Mouse (Mus musculus) erythroblast, embryonic 14.5 days (primary cell): Measurements from ENCODE around the gene Slc25a17. TPM values are rescaled to one million over a fixed set of nuclear protein-coding genes. Genes with fewer than 3 reads are reported as not detected.
A peak's percentile ranks its signal among the peaks of the same experiment; 100 is the strongest.

Experiments
- H3K27me3 ChIP-seq: 2 replicates; pipeline ENCODE4 v1.6.1; 2012; ENCODE audit warnings: inconsistent platforms; ENCODE audit not compliant: control insufficient read depth
- H3K36me3 ChIP-seq: 2 replicates; pipeline ENCODE4 v1.6.1; 2012; ENCODE audit warnings: mild to moderate bottlenecking, inconsistent platforms; ENCODE audit not compliant: control insufficient read depth
- H3K4me1 ChIP-seq: 2 replicates; pipeline ENCODE4 v1.6.1; 2012; ENCODE audit warnings: inconsistent platforms; ENCODE audit not compliant: control insufficient read depth
- H3K4me3 ChIP-seq: replicated peaks from 2 replicates; pipeline ENCODE3; 2012; ENCODE audit warnings: moderate library complexity, mild to moderate bottlenecking, inconsistent platforms
- H3K9me3 ChIP-seq: 2 replicates; pipeline ENCODE4 v1.6.1; 2012; ENCODE audit warnings: low read length, inconsistent platforms, mixed read lengths; ENCODE audit not compliant: control insufficient read depth
- GATA1 ChIP-seq: IDR thresholded peaks from 2 replicates; pipeline ENCODE4 v1.6.1; 2012; ENCODE audit warnings: low read length, inconsistent platforms, mixed read lengths
- TAL1 ChIP-seq: IDR thresholded peaks from 3 replicates; pipeline ENCODE4 v1.6.1; 2012; ENCODE audit warnings: low read length, inconsistent platforms, mixed read lengths
- polyA plus RNA-seq: library from polyadenylated mRNA; stranded (reverse); fragments of >175 nt; gene quantifications from 2 replicates; pipeline ENCODE4 v1.2.3, GENCODE M21; 2012

Gene Slc25a17
- polyA plus RNA-seq, 1 experiment: 0.54 TPM

DNA sequence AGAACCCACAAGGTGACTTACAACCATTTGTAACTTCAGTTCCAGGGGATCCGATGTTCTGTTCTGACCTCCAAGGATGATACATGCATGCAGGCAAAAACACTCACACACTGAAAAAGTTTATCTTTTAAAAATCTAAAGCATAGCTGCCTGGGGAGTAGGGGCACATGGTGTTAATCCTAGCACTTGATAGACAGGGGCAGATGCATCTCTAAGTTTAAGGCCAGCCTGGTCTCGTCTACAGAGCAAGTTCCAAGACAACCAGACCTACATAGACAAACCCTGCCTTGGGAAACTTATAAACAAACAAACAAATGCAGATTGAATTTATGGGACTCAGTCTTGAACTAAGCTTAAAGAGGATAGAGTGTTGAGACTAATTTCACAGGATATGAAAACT is 18.2 kb upstream of the Slc25a17 start:
- TF ChIP-seq GATA1 (no peak), TAL1 (no peak)
- H3K4me3 ChIP-seq: no peak overlapping the region
- peaks cover 51% of the 10 kb centered on the region for H3K36me3 ChIP-seq
- H3K27me3 ChIP-seq: no peaks in the 10 kb centered on the region
- H3K4me1 ChIP-seq: no peaks in the 10 kb centered on the region
- H3K9me3 ChIP-seq: no peaks in the 10 kb centered on the region

DNA sequence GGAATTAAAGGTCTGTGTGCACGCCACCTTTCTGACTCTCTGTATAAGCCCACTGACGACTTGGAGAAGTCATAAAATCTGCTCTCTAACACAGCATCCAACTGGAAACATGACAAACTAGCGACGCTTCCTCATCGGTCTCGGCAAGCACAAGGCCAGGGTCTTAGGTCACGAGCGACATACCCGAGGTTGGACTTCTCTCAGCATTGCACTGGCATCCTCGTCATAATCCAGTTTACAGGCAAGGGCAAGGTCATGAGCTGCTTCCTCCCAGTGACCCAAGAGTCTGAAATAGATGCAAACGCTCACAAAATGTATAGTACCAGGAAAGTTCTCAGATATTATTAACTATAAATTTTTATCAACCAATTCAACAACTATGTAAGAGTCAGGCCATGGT is 14.0 kb upstream of the Slc25a17 start:
- H3K4me1 ChIP-seq: no peaks in the 10 kb centered on the region
- H3K4me3 ChIP-seq: no peak overlapping the region
- H3K27me3 ChIP-seq: no peaks in the 10 kb centered on the region
- peaks cover 55% of the 10 kb centered on the region for H3K36me3 ChIP-seq
- no peaks in the 10 kb centered on the region for H3K9me3 ChIP-seq
- TF ChIP-seq GATA1 (no peak), TAL1 (no peak)

DNA sequence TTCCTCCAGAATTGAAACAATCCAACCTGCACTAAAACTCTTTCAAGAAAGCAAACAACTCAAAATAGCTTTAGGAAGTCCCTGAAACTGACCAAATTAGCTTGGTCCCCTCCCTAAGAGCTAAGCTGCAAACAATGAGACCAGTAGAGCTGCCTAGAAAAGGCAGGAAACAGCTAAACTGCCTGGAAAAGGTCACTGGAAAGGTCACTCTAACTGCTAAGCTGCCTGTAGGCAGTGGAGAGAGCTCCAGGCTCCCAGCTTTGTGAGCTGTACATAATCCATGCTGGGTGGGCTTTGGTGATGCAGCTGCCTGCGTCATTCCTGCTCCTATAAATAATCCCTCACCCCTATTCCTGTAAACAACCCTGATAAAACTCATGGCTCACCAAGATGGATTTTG is 9.7 kb upstream of the Slc25a17 start:
- H3K9me3 ChIP-seq: no peaks in the 10 kb centered on the region
- H3K36me3 ChIP-seq: peaks cover 69% of the 10 kb centered on the region
- no peaks in the 10 kb centered on the region for H3K27me3 ChIP-seq
- no peaks in the 10 kb centered on the region; the same call in 1 of the 2 replicates for H3K4me1 ChIP-seq
- no peak overlapping the region for H3K4me3 ChIP-seq
- TF ChIP-seq TAL1: no peak
- no peak for TF ChIP-seq GATA1

DNA sequence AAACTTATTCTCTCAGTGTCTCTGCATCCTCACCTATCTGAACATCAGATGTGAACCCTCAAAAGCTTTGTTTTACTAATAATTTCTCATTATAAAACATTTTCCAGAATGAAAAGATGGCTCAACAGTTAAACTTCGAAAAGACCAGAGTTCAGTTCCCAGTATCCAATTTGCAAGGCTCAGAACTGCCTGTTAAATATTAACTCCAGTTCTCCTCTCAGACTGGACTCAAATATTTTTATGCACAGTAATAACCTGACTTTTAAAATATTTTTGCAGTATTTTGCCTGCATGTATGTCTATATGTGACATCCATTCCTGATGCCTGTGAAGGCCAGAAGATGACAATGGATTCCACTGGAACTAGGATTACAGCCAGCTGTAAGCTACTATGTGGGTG is 8.0 kb upstream of the Slc25a17 start:
- Histone ChIP-seq H3K9me3 (no peaks in the 10 kb centered on the region), H3K4me3 (no peak overlapping the region), H3K27me3 (no peaks in the 10 kb centered on the region), H3K36me3 (peaks cover 70% of the 10 kb centered on the region), H3K4me1 (no peaks in the 10 kb centered on the region; the same call in 1 of the 2 replicates)
- TF ChIP-seq GATA1 (no peak), TAL1 (no peak)

DNA sequence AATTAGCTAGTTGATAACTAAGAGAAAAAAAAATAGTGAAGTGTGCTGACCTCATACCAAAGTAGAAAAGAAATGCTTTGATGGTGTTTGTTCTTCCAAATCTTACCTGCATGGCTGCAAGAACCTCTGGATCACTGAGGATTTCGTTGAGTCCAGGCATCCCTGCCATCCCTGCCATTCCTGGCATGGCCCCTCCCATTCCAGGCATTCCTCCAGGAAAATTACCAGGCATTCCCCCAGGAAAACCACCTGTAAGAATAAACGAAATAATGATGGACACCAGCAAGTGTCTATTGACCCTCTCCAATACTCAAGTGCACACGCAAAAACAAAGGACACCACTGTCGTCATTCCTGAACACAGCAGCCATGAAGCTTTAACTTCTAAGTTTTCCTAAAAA is 5.6 kb upstream of the Slc25a17 start:
- Histone ChIP-seq H3K27me3 (no peaks in the 10 kb centered on the region), H3K36me3 (peaks cover 58% of the 10 kb centered on the region), H3K4me1 (peaks cover 13% of the 10 kb centered on the region), H3K9me3 (no peaks in the 10 kb centered on the region), H3K4me3 (no peak overlapping the region)
- TF ChIP-seq TAL1 (no peak), GATA1 (no peak)

DNA sequence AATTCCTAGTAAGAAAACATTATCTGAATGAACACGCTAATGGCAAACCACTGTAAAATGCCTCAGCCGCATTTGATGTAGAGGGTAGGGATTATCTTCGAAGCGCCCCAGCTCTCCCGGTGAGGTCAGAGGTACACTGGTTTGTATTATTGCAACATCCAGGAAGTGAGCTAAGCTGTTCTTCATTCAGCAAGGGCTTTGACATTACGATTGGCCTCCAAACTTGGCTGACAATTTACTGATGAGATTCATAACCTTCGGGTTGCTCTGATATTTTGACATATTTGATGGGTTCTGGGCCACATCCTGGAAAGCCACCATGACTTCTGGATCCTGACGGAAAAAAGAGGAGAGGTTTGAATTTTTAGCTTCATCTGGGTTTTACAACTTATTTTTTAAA is 4.6 kb upstream of the Slc25a17 start:
- no peaks in the 10 kb centered on the region for H3K27me3 ChIP-seq
- no peaks in the 10 kb centered on the region for H3K9me3 ChIP-seq
- no peak overlapping the region for H3K4me3 ChIP-seq
- peaks cover 23% of the 10 kb centered on the region for H3K4me1 ChIP-seq
- TF ChIP-seq GATA1 (no peak), TAL1 (no peak)
- peaks cover 50% of the 10 kb centered on the region for H3K36me3 ChIP-seq

DNA sequence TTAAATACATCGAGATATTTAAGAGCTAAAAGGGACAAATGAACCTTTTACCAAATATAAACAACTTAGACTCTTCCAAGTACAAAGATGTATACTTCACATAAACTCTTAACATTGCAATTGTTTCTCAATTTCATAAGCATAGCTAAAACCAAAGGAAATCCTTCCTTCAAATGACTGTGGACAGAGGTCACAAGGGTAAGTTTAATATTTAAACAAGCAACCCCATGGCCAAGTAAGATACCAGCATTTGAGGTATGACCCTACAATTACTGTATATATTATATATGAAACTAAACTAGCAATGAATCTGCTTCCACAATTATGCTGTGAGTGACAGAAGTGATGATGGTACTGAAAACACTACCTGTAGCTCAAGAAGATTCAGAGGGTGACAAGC is 3.7 kb upstream of the Slc25a17 start:
- Histone ChIP-seq H3K9me3 (no peaks in the 10 kb centered on the region), H3K36me3 (peaks cover 43% of the 10 kb centered on the region), H3K4me3 (no peak overlapping the region), H3K27me3 (no peaks in the 10 kb centered on the region), H3K4me1 (peaks cover 33% of the 10 kb centered on the region)
- TF ChIP-seq TAL1 (no peak), GATA1 (no peak)

DNA sequence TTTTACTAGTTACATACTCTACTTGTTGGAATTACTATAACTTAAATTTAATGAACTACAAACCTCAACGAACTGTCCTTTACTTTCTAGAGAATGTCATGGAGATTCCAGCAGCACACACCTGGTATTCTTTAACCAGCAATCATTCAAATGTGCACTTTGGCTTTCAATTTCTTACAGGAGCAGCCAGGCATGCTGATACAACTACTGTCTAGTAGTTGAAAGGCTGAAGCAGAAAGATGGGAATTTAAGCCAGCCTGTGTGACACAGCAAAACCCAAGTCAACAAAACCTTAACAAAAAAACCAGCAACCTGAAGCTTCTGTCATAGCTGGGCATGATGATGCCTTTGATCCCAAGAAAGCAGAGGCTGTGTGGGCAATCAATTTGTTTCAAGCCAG is 1.9 kb upstream of the Slc25a17 start:
- no peaks in the 10 kb centered on the region for H3K9me3 ChIP-seq
- peaks cover 40% of the 10 kb centered on the region for H3K4me1 ChIP-seq
- H3K27me3 ChIP-seq: no peaks in the 10 kb centered on the region
- H3K4me3 ChIP-seq: no peak overlapping the region
- no peak for TF ChIP-seq TAL1
- TF ChIP-seq GATA1: no peak
- H3K36me3 ChIP-seq: peaks cover 35% of the 10 kb centered on the region

DNA sequence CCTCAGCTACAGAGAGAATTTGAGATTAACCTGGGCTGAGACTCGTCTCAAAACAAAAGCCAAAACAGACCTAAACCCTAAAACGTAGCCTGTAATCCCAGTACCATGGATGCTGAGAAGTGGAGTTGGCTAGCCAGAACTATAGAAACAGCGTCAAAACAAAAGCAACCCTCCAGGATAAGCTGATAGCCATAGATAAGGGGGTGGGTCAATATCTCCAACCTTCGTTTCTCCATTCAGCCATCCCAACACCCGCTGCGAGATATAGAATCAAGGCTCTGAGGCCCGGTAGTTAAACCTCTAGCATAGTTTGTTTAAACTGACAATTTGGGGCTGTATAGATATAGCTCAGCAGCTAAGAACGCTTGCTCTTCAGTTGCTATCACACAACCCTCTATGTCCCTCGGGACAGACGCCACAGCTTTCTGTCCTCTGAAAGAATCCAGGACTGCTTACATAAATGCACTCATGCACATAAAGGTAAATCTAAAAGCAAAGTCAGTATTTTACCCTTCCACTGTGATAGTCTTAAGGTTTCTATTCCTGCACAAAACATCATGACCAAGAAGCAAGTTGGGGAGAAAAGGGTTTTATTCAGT is 904 bp upstream of the Slc25a17 start:
- TF ChIP-seq GATA1: peak; percentile 58
- TF ChIP-seq TAL1: no peak
- Histone ChIP-seq H3K9me3 (no peaks in the 10 kb centered on the region), H3K27me3 (no peaks in the 10 kb centered on the region), H3K36me3 (peaks cover 25% of the 10 kb centered on the region), H3K4me1 (peaks cover 40% of the 10 kb centered on the region), H3K4me3 (peak overlapping the region; percentile 82)

DNA sequence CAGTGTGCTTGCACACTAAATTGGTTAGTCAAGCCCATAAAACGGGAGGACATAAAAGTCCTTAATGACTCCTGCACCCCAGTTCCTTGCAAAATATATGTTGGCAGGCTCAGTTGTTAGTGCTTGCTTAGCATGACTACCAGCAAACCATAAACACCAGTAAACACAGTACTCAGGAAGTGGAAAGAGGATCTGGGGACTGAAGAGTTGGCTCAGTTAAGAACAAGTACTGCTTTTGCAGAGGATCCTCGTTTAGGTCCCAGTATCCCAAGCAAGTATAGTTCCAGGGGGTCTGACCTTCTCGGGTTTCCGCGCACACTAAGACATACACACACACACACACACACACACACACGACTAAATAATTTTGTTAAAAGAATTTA is 401 bp upstream of the Slc25a17 start:
- H3K4me1 ChIP-seq: peaks cover 40% of the 10 kb centered on the region
- peaks cover 21% of the 10 kb centered on the region for H3K36me3 ChIP-seq
- no peaks in the 10 kb centered on the region for H3K9me3 ChIP-seq

More for the DNA sequence above, 401 bp upstream of the Slc25a17 start:
- no peaks in the 10 kb centered on the region for H3K27me3 ChIP-seq
- peak overlapping the region; percentile 82 for H3K4me3 ChIP-seq
- TF ChIP-seq GATA1 (no peak), TAL1 (no peak)
